Mouse (Mus musculus): ENCODE measurements around the gene Clk2.

DNA sequence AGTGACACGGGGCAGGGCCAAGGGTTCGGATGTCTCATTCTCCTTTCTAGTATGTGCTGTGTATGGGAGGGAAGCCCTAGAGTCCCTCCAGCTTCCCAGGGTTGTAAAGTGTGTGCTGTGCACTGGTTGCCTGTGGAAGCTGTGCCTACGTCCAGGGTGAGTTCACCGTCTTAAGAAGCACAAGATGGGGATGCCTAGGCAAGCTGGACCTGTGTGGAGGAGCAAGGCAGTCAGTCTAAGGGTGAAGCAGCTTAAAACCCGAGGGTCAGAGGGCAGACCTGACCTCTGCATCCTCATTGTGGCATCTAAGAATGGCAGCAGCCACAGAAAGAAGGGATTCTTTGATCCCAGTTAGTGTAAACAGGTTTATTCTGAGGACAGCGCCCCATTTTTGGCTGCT, 44.1 kb downstream of the Clk2 start:
- no peak for TF ChIP-seq GATA1 (IDR thresholded peaks at IDR 0.05; ENCODE audit: borderline replicate concordance, low read length)
- TF ChIP-seq FLI1 (IDR thresholded peaks at IDR 0.05; ENCODE audit: low read length), result no peak
